Mouse (Mus musculus): ENCODE measurements around the gene Crybg3.
A peak's percentile ranks its signal among the peaks of the same experiment; 100 is the strongest.
"Not testable (repeated sequence)": the region's sequence is repeated elsewhere in the genome, so short reads cannot be mapped to it uniquely, and the experiment has no call there.

Gene Crybg3

DNA sequence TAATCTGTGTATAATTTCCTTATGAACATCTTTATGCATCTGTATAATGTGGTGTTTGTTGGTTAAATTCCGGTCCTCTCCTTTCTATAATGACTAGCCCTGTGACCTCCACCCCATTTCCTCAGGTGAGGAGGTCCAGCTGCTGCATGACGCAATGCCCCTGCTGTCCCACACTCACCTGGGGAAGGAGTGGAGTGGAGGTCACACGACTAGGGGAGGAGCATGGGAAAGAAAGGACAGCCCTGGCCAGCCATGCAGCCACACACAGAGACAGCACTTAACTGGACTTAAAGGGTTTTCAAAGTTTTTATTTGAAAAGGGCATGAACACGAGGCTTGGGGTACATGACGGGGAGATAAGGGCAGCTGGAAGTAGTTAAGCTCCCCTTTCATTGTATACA is 69.5 kb downstream of the Crybg3 start:
- no peak for DNase-seq

DNA sequence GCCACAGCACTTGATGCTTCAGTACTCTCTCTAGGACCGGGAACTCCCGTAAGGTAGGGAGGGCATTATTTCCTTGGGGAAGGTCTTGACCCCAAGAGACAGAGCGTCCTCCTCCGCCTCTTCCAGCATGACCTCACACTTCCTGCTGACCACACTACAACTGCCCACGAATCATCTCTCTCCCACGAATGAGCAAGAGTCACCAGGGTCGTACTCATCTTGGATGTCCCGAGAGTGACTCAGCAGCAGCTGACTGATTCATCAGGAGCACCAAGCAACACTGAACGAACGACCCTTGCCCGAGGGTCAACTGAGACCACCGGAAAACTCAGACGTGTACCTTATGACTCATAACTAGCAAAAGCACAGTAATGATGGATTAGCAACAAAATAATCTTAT is 71.2 kb downstream of the Crybg3 start:
- no peak for DNase-seq

- no peak for DNase-seq
These were observed 73.8 kb downstream of the Crybg3 start for GRCm38 (mm10) chr16:59526939-59527338.

GRCm38 (mm10) chr16:59521752-59522423 is 78.9 kb downstream of the Crybg3 start:
- no peak for DNase-seq

GRCm38 (mm10) chr16:59517447-59518219 is 83.1 kb downstream of the Crybg3 start:
- DNase-seq = no peak

GRCm38 (mm10) chr16:59516965-59517364 is 83.8 kb downstream of the Crybg3 start:
- no peak for DNase-seq

- DNase-seq = no peak
These were observed 85.6 kb downstream of the Crybg3 start for GRCm38 (mm10) chr16:59515169-59515568.

DNA sequence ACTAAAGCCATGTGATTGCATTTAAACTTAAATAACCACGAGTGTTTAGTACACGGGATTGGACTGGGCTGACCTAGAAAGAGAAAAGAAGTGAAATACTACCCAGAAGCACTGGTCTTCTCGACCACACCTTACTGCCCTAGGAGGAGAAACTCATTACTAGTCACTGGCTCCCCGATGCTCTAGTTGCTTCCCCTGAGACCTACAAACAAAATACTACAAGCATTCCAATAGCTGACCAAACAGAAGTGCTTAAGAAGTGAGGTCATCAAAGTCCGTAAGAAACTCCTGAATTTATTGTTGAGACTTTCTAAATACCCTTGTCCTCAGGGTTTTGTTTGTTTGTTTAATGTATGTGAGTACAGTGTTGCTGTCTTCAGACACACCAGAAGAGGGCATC is 90.9 kb downstream of the Crybg3 start:
- no peak for DNase-seq

GRCm38 (mm10) chr16:59499180-59499579 is 101.6 kb downstream of the Crybg3 start:
- DNase-seq = no peak

DNA sequence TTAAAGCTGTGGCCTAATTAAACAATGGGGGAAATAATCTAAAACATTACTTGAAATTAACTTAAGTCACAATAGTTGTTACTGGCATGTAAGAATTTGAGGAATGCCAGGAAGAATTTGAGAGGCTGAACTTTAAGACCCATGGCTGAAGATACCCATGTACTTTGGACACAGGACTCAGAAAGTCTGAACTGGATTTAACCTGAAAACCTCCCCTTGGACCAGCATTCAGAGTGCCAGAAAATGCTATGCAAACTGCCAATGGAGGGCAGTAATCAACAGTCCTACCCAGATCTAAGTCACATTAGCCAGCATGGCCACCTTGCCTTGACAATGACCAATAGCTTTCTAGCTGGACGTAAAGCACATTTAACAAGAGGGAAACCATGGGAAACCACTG is 102.8 kb downstream of the Crybg3 start:
- DNase-seq = peak; percentile 21

DNA sequence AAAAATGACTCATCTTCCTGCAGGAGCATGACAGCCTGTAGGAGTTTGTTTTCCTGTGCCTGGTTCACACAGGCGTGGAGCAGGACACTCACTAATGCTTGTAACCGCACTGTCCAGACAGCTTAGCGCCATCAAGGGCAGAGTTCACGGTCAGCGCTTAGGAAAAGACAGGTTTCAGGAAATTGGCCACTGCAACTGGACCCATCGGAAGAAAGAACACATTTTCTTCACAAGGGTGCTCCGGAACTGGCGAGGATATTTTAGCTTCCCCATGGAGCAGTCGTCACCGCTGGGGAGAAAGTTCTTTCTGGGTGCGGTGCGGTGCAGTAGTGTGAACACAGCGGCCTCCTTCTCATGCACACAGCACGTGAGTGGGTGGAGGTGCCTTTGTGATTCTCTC is 107.6 kb downstream of the Crybg3 start:
- DNase-seq = peak; percentile 37

DNA sequence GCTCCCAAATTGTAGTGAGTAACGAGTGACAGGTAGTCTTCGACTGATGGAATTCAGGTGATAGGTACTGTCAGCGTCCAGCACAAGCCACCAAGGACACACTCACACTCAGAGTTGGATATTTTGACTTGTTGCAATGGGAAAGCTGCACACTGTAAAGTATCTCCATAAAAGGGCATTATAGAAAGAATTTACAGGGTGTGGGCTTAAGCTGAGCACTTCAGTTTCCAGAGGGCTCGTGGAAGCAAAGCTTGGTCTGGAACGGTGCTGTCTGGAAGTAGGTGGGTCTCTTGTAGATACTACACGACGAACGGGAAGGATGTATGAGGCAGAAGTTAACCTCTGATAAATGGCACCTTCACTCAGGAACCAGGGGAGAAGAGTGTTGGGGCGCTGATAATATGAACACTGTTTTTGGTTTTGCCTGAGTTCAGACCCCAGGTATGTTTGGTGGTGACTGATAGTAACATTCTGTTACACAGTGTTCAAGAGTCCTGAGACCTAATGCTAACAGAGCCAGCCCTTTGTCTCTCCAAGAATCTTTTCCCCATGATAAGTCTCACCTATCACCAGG is 112.7 kb downstream of the Crybg3 start:
- no peak for DNase-seq

- DNase-seq = no peak
These were observed 113.5 kb downstream of the Crybg3 start for GRCm38 (mm10) chr16:59487239-59487638.

- DNase-seq = no peak
These were observed 122.8 kb downstream of the Crybg3 start for GRCm38 (mm10) chr16:59477955-59478354.

- DNase-seq = peak; percentile 85
These were observed 126.0 kb downstream of the Crybg3 start for GRCm38 (mm10) chr16:59474788-59475187.

DNA sequence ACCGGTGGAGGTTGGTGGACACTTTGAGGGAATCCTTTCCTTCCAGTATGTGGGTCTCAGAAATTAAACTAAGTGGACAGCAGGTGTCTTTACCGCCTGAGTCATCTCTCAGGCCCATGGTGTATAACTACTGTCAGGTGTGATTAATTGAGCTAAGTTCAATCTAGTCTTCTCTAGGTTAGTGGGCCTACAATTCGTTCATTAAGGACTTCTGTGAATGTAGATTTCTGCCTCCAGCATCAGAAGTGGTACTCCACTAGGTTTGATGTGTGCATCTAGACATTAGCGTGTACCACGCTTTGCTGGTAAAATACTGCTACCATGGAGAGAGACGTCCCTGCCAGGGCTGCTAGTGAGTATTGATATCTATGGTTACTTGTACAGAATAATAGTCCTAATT is 128.2 kb downstream of the Crybg3 start:
- DNase-seq = no peak

DNA sequence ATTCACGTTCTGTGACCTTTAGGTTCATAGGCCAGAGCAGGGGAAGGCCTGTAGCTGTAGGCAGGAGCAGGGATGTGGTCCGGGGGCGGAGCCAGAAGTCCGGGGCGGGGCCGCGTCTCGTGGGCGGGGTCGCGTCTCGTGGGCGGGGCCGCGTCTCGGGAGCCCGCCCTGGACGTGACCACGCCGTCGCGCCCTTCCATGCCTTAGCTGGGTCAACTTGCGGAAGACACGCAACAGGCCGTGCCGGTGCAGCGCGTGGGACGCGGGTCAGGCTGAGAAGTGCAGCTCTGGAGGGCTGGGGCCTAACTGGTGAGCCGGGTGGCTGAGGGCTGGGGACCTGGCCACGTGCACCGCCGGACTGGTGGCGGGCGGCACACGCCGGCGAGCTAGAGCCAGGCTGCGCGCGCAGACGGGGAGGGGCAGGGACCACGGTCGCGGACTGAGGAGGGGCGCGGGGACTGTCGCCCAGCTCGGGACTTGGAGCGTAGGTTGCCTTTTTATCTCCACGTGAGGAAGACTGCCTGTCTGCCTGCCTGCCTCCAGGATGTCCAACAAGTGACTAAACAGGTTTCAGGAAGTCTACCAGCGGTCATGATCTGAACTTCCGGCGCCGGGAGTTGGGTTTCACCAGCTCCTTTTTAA is 129.0 kb downstream of the Crybg3 start, which contains the start of gene Riox2:
Gene Riox2, plus strand, starts transcription at position 139 of the 642 bp plus-strand sequence.
- DNase-seq = peak; percentile 90

GRCm38 (mm10) chr16:59469846-59470245 is 130.9 kb downstream of the Crybg3 start:
- no peak for DNase-seq

DNA sequence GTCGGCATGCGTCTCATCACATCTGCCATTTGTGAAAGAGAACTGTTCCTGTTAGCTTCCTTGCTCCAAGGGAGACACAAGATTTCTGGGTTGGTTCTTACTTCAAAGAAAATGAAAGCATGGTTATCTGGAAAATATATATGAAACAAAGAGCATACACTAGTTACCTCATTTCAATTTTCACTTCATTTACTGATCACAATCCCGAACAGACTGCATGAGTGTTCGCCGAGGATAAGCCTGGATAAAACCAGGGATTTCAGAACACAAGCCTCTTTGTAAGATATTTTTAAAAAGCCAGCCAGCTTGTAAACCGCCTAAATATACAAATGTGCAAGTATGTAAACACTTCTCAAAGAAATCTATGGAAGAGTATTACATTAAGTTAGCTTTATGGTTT is 136.8 kb downstream of the Crybg3 start:
- no peak for DNase-seq

DNA sequence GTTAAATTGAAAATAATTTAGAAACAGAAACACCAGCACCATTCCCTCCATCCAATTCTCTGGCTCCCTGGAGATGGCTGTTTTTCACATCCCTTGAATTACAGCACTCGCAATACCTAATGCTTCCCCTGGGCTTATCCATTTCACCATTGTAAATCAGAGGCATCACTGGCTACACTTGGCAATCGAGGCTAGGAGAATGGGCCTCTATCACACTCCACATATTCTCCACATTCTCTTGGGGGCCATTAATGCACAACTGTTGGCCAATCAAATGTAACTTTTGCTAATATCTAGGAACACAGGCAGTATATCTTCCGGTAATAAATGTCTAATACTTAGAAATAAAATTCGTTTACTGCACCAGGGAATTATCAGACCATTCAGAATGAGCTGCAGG is 137.2 kb downstream of the Crybg3 start:
- no peak for DNase-seq

- not testable (repeated sequence) for DNase-seq
These were observed 141.4 kb downstream of the Crybg3 start for GRCm38 (mm10) chr16:59459259-59459861.

GRCm38 (mm10) chr16:59451813-59452212 is 149.0 kb downstream of the Crybg3 start:
- no peak for DNase-seq

- no peak for DNase-seq
These were observed 151.7 kb downstream of the Crybg3 start for GRCm38 (mm10) chr16:59449092-59449491.

All from kidney, postnatal 10 days (tissue).